Mouse (Mus musculus) left cerebral cortex, postnatal 4 days (tissue): ENCODE results near the gene Tlx2. TPM values are rescaled to one million over a fixed set of nuclear protein-coding genes. Genes with fewer than 3 reads are reported as not detected.

Source experiments
- DNase-seq: peaks from one replicate; pipeline ENCODE4 v3.0.0-alpha.2; 2022
- intact Hi-C: fragments of 180-260 bp; cut with DNase I; formaldehyde crosslinking; loops from one replicate; pipeline ENCODE4 v1.15.1; 2025
- total RNA-seq, 2 experiments: library from RNA; stranded (reverse); gene quantifications; 2 replicates each; pipeline ENCODE4 v1.2.3; 2021

The Tlx2 gene
- total RNA-seq, 2 experiments from 2014 or later = not detected

- no peak for DNase-seq
- intact Hi-C loops = no loop called here
These were observed 4.1 kb downstream of the Tlx2 start for GRCm38 (mm10) chr6:83065995-83066394.

- no peak for DNase-seq
- intact Hi-C loops = loop anchor here (10.0 kb wide), 1 partner anchor 64 kb away; no protein-coding TSS in a partner anchor
These were observed 11.4 kb downstream of the Tlx2 start for GRCm38 (mm10) chr6:83058725-83059124.

- intact Hi-C loops = loop anchor here (10.0 kb wide), 1 partner anchor 63 kb away; no protein-coding TSS in a partner anchor
- no peak for DNase-seq
These were observed 12.3 kb downstream of the Tlx2 start, which contains the start of gene Dqx1 for GRCm38 (mm10) chr6:83057790-83058189. Dqx1 (plus strand) TSS chr6:83057844.

- DNase-seq = peak; percentile 50
- intact Hi-C loops = loop anchor here (10.0 kb wide), 1 partner anchor 60 kb away; no protein-coding TSS in a partner anchor
These were observed 15.1 kb downstream of the Tlx2 start, which contains the start of gene Htra2 for GRCm38 (mm10) chr6:83054871-83055431. Htra2 (minus strand) TSS chr6:83055273.

- intact Hi-C loops = loop anchor here (10.0 kb wide), 1 partner anchor 59 kb away; no protein-coding TSS in a partner anchor
These were observed 15.8 kb downstream of the Tlx2 start, which contains the start of gene Aup1 for GRCm38 (mm10) chr6:83054074-83054851. Aup1 (plus strand) TSS chr6:83054521.

GRCm38 (mm10) chr6:83053136-83053960 is 16.7 kb downstream of the Tlx2 start:
- intact Hi-C loops = loop anchor here (10.0 kb wide), 1 partner anchor 59 kb away; no protein-coding TSS in a partner anchor
- no peak for DNase-seq

More at GRCm38 (mm10) chr6:83054074-83054851, 15.8 kb downstream of the Tlx2 start, which contains the start of gene Aup1:
- peak; percentile 95 for DNase-seq

GRCm38 (mm10) chr6:83049367-83049766 is 20.7 kb downstream of the Tlx2 start:
- no peak for DNase-seq
- intact Hi-C loops = no loop called here

- intact Hi-C loops = no loop called here
- DNase-seq = no peak
These were observed 25.4 kb downstream of the Tlx2 start for GRCm38 (mm10) chr6:83044742-83045141.

GRCm38 (mm10) chr6:83043993-83044392 is 26.1 kb downstream of the Tlx2 start:
- DNase-seq = no peak
- intact Hi-C loops = no loop called here

GRCm38 (mm10) chr6:83043561-83043960 is 26.5 kb downstream of the Tlx2 start:
- intact Hi-C loops = no loop called here
- no peak for DNase-seq

- intact Hi-C loops = no loop called here
- DNase-seq = no peak
These were observed 29.5 kb downstream of the Tlx2 start for GRCm38 (mm10) chr6:83040601-83041000.

GRCm38 (mm10) chr6:83038496-83039012 is 31.5 kb downstream of the Tlx2 start:
- intact Hi-C loops = no loop called here
- DNase-seq = peak; percentile 83

GRCm38 (mm10) chr6:83037188-83037587 is 32.9 kb downstream of the Tlx2 start:
- DNase-seq = no peak
- intact Hi-C loops = no loop called here

GRCm38 (mm10) chr6:83034463-83035055 is 35.5 kb downstream of the Tlx2 start:
- no peak for DNase-seq
- intact Hi-C loops = no loop called here

GRCm38 (mm10) chr6:83033249-83034185 is 36.6 kb downstream of the Tlx2 start, which contains the start of the genes Dok1 and Loxl3:
Dok1 (minus strand) TSS chr6:83033471.
Loxl3 (plus strand) TSS chr6:83034173.
- peak; percentile 55 for DNase-seq
- intact Hi-C loops = no loop called here

GRCm38 (mm10) chr6:83032769-83033191 is 37.3 kb downstream of the Tlx2 start:
- DNase-seq = no peak
- intact Hi-C loops = no loop called here

GRCm38 (mm10) chr6:83031921-83032590 is 38.0 kb downstream of the Tlx2 start:
- intact Hi-C loops = no loop called here

GRCm38 (mm10) chr6:83031111-83031510 is 39.0 kb downstream of the Tlx2 start:
- no peak for DNase-seq
- intact Hi-C loops = no loop called here

More at GRCm38 (mm10) chr6:83031921-83032590, 38.0 kb downstream of the Tlx2 start:
- no peak for DNase-seq
